Mouse (Mus musculus) embryonic stem cell, embryonic (primary cell): ENCODE data around the gene Wsb1.
"Not testable (repeated sequence)": the region's sequence is repeated elsewhere in the genome, so short reads cannot be mapped to it uniquely, and the experiment has no call there.

Experiments
- CTCF ChIA-PET, 4 experiments: fragments of 300-600 bp in 2 of 4; fragments of 350-600 bp in 2 of 4; sonication (Branson Sonifier 250); formaldehyde crosslinking; loops; one replicate each; lab custom pipeline; 2022; ENCODE audit warnings: inconsistent platforms in 2 of 4; lab: Charles Lee
- POLR2A ChIA-PET, 4 experiments: fragments of 300-600 bp in 2 of 4; fragments of 350-600 bp in 2 of 4; sonication (Branson Sonifier 250); formaldehyde crosslinking; loops; one replicate each; lab custom pipeline; 2022; ENCODE audit warnings: antibody characterized with exemption in 4 of 4, inconsistent platforms in 1 of 4; lab: Charles Lee

Wsb1 gene

GRCm38 (mm10) chr11:79283350-79284030 is 29.0 kb upstream of the Wsb1 start:
- ChIA-PET CTCF (no interaction called here), POLR2A (no interaction called here)

GRCm38 (mm10) chr11:79281396-79281795 is 26.9 kb upstream of the Wsb1 start:
- ChIA-PET CTCF (interaction anchor here in 1 of 4 experiments (0.8 kb wide), 1 partner anchor 57 kb away, joined by 3 read pairs; no protein-coding TSS in a partner anchor), POLR2A (interaction anchor here in 2 of 4 experiments (0.6 to 1.2 kb wide), 4 partner anchors 25 to 379 kb away, joined by 3 to 5 read pairs (median 3); no protein-coding TSS in a partner anchor)

GRCm38 (mm10) chr11:79279732-79280405 is 25.4 kb upstream of the Wsb1 start:
- ChIA-PET POLR2A (interaction anchor here in 2 of 4 experiments (0.6 to 1.3 kb wide), 3 partner anchors 55 to 294 kb away, joined by 3 to 4 read pairs (median 3); no protein-coding TSS in a partner anchor), CTCF (interaction anchor here in 1 of 4 experiments (0.9 to 1.0 kb wide), 2 partner anchors 17 to 55 kb away, joined by 3 to 4 read pairs; partner anchors contain the start of gene Gm9964)

GRCm38 (mm10) chr11:79273757-79274156 is 19.3 kb upstream of the Wsb1 start:
- ChIA-PET CTCF (interaction anchor here in 3 of 4 experiments (0.5 to 0.7 kb wide), 4 partner anchors 12 to 153 kb away, joined by 3 to 6 read pairs (median 3); no protein-coding TSS in a partner anchor), POLR2A (interaction anchor here in 1 of 4 experiments (1.0 kb wide), 1 partner anchor 14 kb away, joined by 3 read pairs; no protein-coding TSS in a partner anchor)

- ChIA-PET CTCF (interaction anchor here in 3 of 4 experiments (0.5 to 0.7 kb wide), 4 partner anchors 17 to 272 kb away, joined by 3 to 6 read pairs (median 3); no protein-coding TSS in a partner anchor), POLR2A (no interaction called here)
Observed at GRCm38 (mm10) chr11:79273039-79273438, 18.6 kb upstream of the Wsb1 start.

- ChIA-PET CTCF (no interaction called here), POLR2A (no interaction called here)
Observed at GRCm38 (mm10) chr11:79267171-79267570, 12.7 kb upstream of the Wsb1 start.

GRCm38 (mm10) chr11:79264376-79264775 is 9.9 kb upstream of the Wsb1 start:
- POLR2A ChIA-PET: interaction anchor here in 1 of 4 experiments (0.9 to 1.8 kb wide), 3 partner anchors 9 to 14 kb away, joined by 3 to 4 read pairs (median 4); no protein-coding TSS in a partner anchor

GRCm38 (mm10) chr11:79260126-79260525 is 5.7 kb upstream of the Wsb1 start:
- POLR2A ChIA-PET: interaction anchor here in 2 of 4 experiments (0.7 to 1.1 kb wide), 2 partner anchors 14 to 853 kb away, joined by 3 to 15 read pairs; no protein-coding TSS in a partner anchor
- CTCF ChIA-PET: not testable (repeated sequence)

More at GRCm38 (mm10) chr11:79264376-79264775, 9.9 kb upstream of the Wsb1 start:
- CTCF ChIA-PET: no interaction called here

GRCm38 (mm10) chr11:79258738-79259137 is 4.3 kb upstream of the Wsb1 start:
- ChIA-PET CTCF (interaction anchor here in 1 of 4 experiments (1.3 kb wide), 1 partner anchor 34 kb away, joined by 3 read pairs; no protein-coding TSS in a partner anchor), POLR2A (interaction anchor here in 3 of 4 experiments (0.6 to 2.8 kb wide), 4 partner anchors 10 to 1276 kb away, joined by 3 to 9 read pairs (median 5); partner anchors contain the start of gene Phf12 (in 1 of the 3))

GRCm38 (mm10) chr11:79253542-79254390 is 705 bp downstream of the Wsb1 start:
- ChIA-PET POLR2A (interaction anchor here in 3 of 4 experiments (0.6 to 3.2 kb wide), 24 partner anchors 8 to 1804 kb away, joined by 3 to 12 read pairs (median 4); partner anchors contain the start of genes Gm9964 (in 1 of the 3) and Nf1 (in 1 of the 3)), CTCF (interaction anchor here in 2 of 4 experiments (0.5 to 1.3 kb wide), 3 partner anchors 179 to 901 kb away, joined by 3 to 6 read pairs (median 4); no protein-coding TSS in a partner anchor)

GRCm38 (mm10) chr11:79252881-79253541 is 1.5 kb downstream of the Wsb1 start:
- CTCF ChIA-PET: interaction anchor here in 2 of 4 experiments (0.5 to 0.6 kb wide), 2 partner anchors 51 to 900 kb away, joined by 3 to 6 read pairs; no protein-coding TSS in a partner anchor
- POLR2A ChIA-PET: interaction anchor here in 3 of 4 experiments (0.8 to 3.2 kb wide), 18 partner anchors 10 to 828 kb away, joined by 3 to 12 read pairs (median 4); partner anchors contain the start of genes Crlf3 (in 1 of the 3) and Gm9964 (in 1 of the 3)

- POLR2A ChIA-PET: interaction anchor here in 3 of 4 experiments (0.8 to 3.1 kb wide), 7 partner anchors 9 to 264 kb away, joined by 3 to 18 read pairs (median 6); partner anchors contain the start of gene Nf1 (in 1 of the 3)
- CTCF ChIA-PET: interaction anchor here in 1 of 4 experiments (1.4 kb wide), 1 partner anchor 15 kb away, joined by 4 read pairs; no protein-coding TSS in a partner anchor
Observed at GRCm38 (mm10) chr11:79239024-79239423, 15.4 kb downstream of the Wsb1 start.

- POLR2A ChIA-PET: interaction anchor here (0.7 to 3.0 kb wide), 15 partner anchors 7 to 101 kb away, joined by 3 to 23 read pairs (median 5); partner anchors contain the start of gene Nf1 (in 1 of the 4)
- CTCF ChIA-PET: interaction anchor here in 2 of 4 experiments (1.4 to 1.5 kb wide), 2 partner anchors 14 kb away, joined by 4 to 5 read pairs; no protein-coding TSS in a partner anchor
Observed at GRCm38 (mm10) chr11:79238398-79238752, 16.1 kb downstream of the Wsb1 start.

GRCm38 (mm10) chr11:79237644-79238397 is 16.6 kb downstream of the Wsb1 start:
- CTCF ChIA-PET: interaction anchor here in 3 of 4 experiments (0.6 to 1.5 kb wide), 3 partner anchors 13 to 102 kb away, joined by 3 to 5 read pairs (median 4); no protein-coding TSS in a partner anchor
- POLR2A ChIA-PET: interaction anchor here (0.7 to 3.0 kb wide), 18 partner anchors 8 to 102 kb away, joined by 3 to 23 read pairs (median 4); partner anchors contain the start of gene Nf1 (in 1 of the 4)

- POLR2A ChIA-PET: interaction anchor here in 3 of 4 experiments (0.6 to 1.8 kb wide), 13 partner anchors 8 to 281 kb away, joined by 3 to 12 read pairs (median 4); no protein-coding TSS in a partner anchor
- CTCF ChIA-PET: interaction anchor here in 3 of 4 experiments (0.6 kb wide), 3 partner anchors 69 to 265 kb away, joined by 3 read pairs; no protein-coding TSS in a partner anchor
Observed at GRCm38 (mm10) chr11:79230251-79230570, 24.3 kb downstream of the Wsb1 start.
